Mouse (Mus musculus) gastrocnemius, postnatal 36 days (tissue): Measurements from ENCODE around the gene Ctnnbl1. TPM values are rescaled to one million over a fixed set of nuclear protein-coding genes. Genes with fewer than 3 reads are reported as not detected.
A peak's percentile ranks its signal among the peaks of the same experiment; 100 is the strongest.

Source experiments
- DNase-seq, 2 experiments: peaks; one replicate each; pipeline ENCODE4 v3.0.0; 2022
- intact Hi-C: fragments of 180-260 bp; cut with DNase I; formaldehyde crosslinking; loops from one replicate; pipeline ENCODE4 v1.15.1; 2025
- total RNA-seq, 2 experiments: library from RNA; stranded (reverse); gene quantifications; 2 replicates each; pipeline ENCODE4 v1.2.3; 2021

Gene Ctnnbl1
- total RNA-seq, 2 experiments from 2014 or later = 5.9 to 7.9 TPM

- no peak for DNase-seq
- intact Hi-C loops = no loop called here
Observed at GRCm38 (mm10) chr2:157791528-157792162, 54.4 kb downstream of the Ctnnbl1 start.

- intact Hi-C loops = no loop called here
- no peak for DNase-seq
Observed at GRCm38 (mm10) chr2:157792840-157793552, 55.8 kb downstream of the Ctnnbl1 start.

GRCm38 (mm10) chr2:157793851-157794332 lies 56.7 kb downstream of the Ctnnbl1 start:
- intact Hi-C loops = no loop called here
- no peak for DNase-seq

- DNase-seq = no peak
- intact Hi-C loops = no loop called here
Observed at GRCm38 (mm10) chr2:157795627-157796423, 58.6 kb downstream of the Ctnnbl1 start.

GRCm38 (mm10) chr2:157799533-157799932 lies 62.3 kb downstream of the Ctnnbl1 start:
- intact Hi-C loops = no loop called here
- no peak for DNase-seq

GRCm38 (mm10) chr2:157800288-157800687 lies 63.1 kb downstream of the Ctnnbl1 start:
- no peak for DNase-seq
- intact Hi-C loops = no loop called here

GRCm38 (mm10) chr2:157800746-157801501 lies 63.7 kb downstream of the Ctnnbl1 start:
- intact Hi-C loops = no loop called here
- DNase-seq = no peak

GRCm38 (mm10) chr2:157801505-157802357 lies 64.5 kb downstream of the Ctnnbl1 start:
- no peak for DNase-seq
- intact Hi-C loops = no loop called here

GRCm38 (mm10) chr2:157802666-157803065 lies 65.5 kb downstream of the Ctnnbl1 start:
- no peak for DNase-seq
- intact Hi-C loops = no loop called here

- intact Hi-C loops = no loop called here
- no peak for DNase-seq
Observed at GRCm38 (mm10) chr2:157804388-157804787, 67.2 kb downstream of the Ctnnbl1 start.

GRCm38 (mm10) chr2:157805091-157805490 lies 67.9 kb downstream of the Ctnnbl1 start:
- intact Hi-C loops = loop anchor here (5.0 kb wide), 1 partner anchor 48 kb away; no protein-coding TSS in a partner anchor
- peak in 1 of 2 experiments; percentile 27 for DNase-seq

- DNase-seq = no peak
- intact Hi-C loops = loop anchor here (5.0 kb wide), 1 partner anchor 50 kb away; no protein-coding TSS in a partner anchor
Observed at GRCm38 (mm10) chr2:157807076-157807475, 69.9 kb downstream of the Ctnnbl1 start.

- no peak for DNase-seq
- intact Hi-C loops = loop anchor here (5.0 kb wide), 1 partner anchor 50 kb away; no protein-coding TSS in a partner anchor
Observed at GRCm38 (mm10) chr2:157807621-157808367, 70.6 kb downstream of the Ctnnbl1 start.

- intact Hi-C loops = loop anchor here (5.0 kb wide), 1 partner anchor 51 kb away; no protein-coding TSS in a partner anchor
- DNase-seq = no peak
Observed at GRCm38 (mm10) chr2:157808368-157808923, 71.2 kb downstream of the Ctnnbl1 start.

- DNase-seq = no peak
- intact Hi-C loops = loop anchor here (5.0 kb wide), 1 partner anchor 52 kb away; no protein-coding TSS in a partner anchor
Observed at GRCm38 (mm10) chr2:157809341-157809740, 72.1 kb downstream of the Ctnnbl1 start.

GRCm38 (mm10) chr2:157810749-157811148 lies 73.5 kb downstream of the Ctnnbl1 start:
- no peak for DNase-seq
- intact Hi-C loops = no loop called here

GRCm38 (mm10) chr2:157813121-157813520 lies 75.9 kb downstream of the Ctnnbl1 start:
- no peak for DNase-seq
- intact Hi-C loops = no loop called here
